Mouse (Mus musculus): Measurements from ENCODE around the gene Gid8. TPM values are rescaled to one million over a fixed set of nuclear protein-coding genes. Genes with fewer than 3 reads are reported as not detected.

Gene Gid8
- polyA plus RNA-seq, 1 experiment: 35.4 TPM

DNA sequence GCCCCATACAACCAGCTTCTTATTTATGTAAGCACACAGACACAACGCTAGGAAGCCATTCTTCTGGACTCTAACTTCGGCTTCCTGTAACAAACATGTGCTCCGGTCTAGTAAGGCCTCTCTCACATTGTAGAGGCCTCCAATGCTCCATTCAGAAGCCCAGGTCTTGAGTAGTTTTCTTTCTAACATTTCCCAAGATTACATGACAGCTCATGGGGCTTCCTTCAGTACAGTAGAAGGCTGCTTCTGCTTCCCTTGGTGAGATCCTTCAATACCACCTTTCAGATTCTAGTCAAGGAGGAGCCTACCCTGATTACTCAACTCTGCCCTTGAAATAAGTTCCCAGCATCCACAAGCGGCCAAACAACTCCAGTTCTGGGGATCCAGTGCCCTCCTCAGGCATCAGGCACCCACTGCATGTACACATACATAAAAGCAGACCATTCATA is 7.2 kb upstream of the Gid8 start:
- Histone ChIP-seq H3K4me1 (ENCODE audit: control insufficient read depth, insufficient read depth, low read length) (peaks cover 34% of the 10 kb centered on the region), H3K4me3 (ENCODE audit: insufficient read depth, low read depth, low read length) (peak overlapping the region; percentile 96)
- 17% methylated on average over 4 of the region's 4 CpGs for WGBS

DNA sequence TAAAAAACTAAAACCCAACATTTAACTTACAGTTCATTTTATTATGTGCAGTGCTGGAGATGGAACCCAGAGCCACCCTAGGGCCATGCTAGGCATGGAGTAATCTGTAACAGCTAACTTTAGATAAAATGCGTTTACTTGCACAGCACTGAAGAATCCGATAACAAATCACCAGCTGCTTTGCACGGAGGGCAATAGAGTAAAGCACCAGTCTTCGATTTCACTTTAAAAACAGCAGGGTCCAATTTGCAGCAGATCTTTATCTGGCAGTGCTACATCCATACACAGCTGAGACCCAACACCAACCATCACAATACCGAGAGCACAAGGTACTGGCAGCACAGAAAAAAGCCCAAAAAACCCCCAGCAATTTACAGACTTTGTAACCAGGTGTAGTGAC is 6.7 kb upstream of the Gid8 start:
- Histone ChIP-seq H3K27me3 (replicated peaks; ENCODE audit: control insufficient read depth, insufficient read depth, low read length) (no peaks in the 10 kb centered on the region), H3K27ac (ENCODE audit: insufficient read depth, low read depth, low read length) (no peak overlapping the region), H3K4me1 (ENCODE audit: control insufficient read depth, insufficient read depth, low read length) (peaks cover 32% of the 10 kb centered on the region), H3K36me3 (ENCODE audit: control insufficient read depth, insufficient read depth, low read length) (no peaks in the 10 kb centered on the region), H3K4me3 (ENCODE audit: insufficient read depth, low read depth, low read length) (no peak overlapping the region)
- TF ChIP-seq CTCF (conservative IDR thresholded peaks at IDR 0.05; ENCODE audit: insufficient read depth, insufficient read length, low read depth, low read length) (no peak), POLR2A (IDR thresholded peaks at IDR 0.05; ENCODE audit: low read depth, low read length) (no peak)
- DNase-seq: no peak
- WGBS: 71% methylated on average over 5 of the region's 5 CpGs

More for the DNA sequence above, 7.2 kb upstream of the Gid8 start:
- TF ChIP-seq POLR2A (IDR thresholded peaks at IDR 0.05; ENCODE audit: low read depth, low read length) (no peak), CTCF (conservative IDR thresholded peaks at IDR 0.05; ENCODE audit: insufficient read depth, insufficient read length, low read depth, low read length) (0 out of 2 replicates have a peak, but pooled peaks have one; percentile 25)
- no peak for DNase-seq
- Histone ChIP-seq H3K27ac (ENCODE audit: insufficient read depth, low read depth, low read length) (peak overlapping the region; percentile 96), H3K36me3 (ENCODE audit: control insufficient read depth, insufficient read depth, low read length) (no peaks in the 10 kb centered on the region), H3K27me3 (replicated peaks; ENCODE audit: control insufficient read depth, insufficient read depth, low read length) (no peaks in the 10 kb centered on the region)

DNA sequence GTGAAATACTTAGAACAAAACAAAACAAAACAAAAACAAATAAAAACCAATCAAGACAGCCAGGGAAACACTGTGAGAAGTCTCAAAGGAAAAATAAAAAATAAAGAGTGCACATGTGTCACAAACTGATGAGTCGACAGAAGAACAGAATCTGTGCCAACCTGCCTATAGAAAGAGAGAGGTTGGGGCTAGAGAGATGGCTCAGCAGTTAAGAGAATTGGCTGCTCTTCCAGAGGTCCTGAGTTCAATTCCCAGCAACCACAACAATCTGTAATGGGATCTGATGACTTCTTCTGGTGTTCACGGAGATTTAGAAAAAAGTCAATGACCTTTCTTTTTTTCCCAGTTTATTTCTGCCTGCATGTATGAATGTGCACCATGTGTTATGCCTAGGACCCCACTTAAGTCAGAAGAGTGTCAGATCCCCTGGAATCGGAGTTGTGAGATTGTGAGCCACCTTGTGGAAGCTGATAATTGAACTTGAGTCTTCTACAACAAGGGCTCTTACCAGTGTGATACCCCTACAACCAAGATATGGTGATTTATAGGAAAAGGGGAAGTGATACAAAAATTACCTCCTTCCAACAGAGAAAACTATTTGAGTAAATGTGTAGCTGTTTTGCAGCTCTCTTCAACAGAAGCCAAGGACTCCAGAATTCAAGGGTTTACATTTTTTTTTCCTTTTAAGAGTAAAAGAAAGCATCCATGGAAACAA is 6.1 kb upstream of the Gid8 start:
- Histone ChIP-seq H3K36me3 (ENCODE audit: control insufficient read depth, insufficient read depth, low read length) (no peaks in the 10 kb centered on the region), H3K4me1 (ENCODE audit: control insufficient read depth, insufficient read depth, low read length) (peaks cover 35% of the 10 kb centered on the region), H3K27ac (ENCODE audit: insufficient read depth, low read depth, low read length) (peak overlapping the region; percentile 89), H3K4me3 (ENCODE audit: insufficient read depth, low read depth, low read length) (no peak overlapping the region), H3K27me3 (replicated peaks; ENCODE audit: control insufficient read depth, insufficient read depth, low read length) (no peaks in the 10 kb centered on the region)
- 62% methylated on average over 3 of the region's 3 CpGs for WGBS
- DNase-seq: no peak
- TF ChIP-seq POLR2A (IDR thresholded peaks at IDR 0.05; ENCODE audit: low read depth, low read length) (no peak), CTCF (conservative IDR thresholded peaks at IDR 0.05; ENCODE audit: insufficient read depth, insufficient read length, low read depth, low read length) (no peak)

DNA sequence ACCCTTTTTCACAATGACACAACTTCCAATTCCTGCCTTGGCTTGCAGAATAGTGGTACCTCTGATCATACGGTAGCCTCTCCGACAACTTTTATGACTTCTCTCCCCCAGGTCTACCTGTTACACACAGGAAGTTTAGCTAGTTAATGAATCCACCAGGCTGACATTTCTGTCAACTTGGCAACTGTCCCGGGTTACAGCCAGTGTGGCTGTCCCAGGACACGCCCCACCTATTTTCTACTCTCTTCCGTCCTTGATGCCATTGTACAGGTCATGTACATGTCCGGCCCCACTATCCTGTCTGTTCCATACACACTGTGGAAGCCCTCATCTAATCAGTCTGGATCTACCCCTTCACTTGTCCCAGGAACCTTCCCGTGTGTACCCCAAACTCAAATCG is 5.3 kb upstream of the Gid8 start:
- no peak overlapping the region for H3K4me3 ChIP-seq (ENCODE audit: insufficient read depth, low read depth, low read length)
- peaks cover 31% of the 10 kb centered on the region for H3K4me1 ChIP-seq (ENCODE audit: control insufficient read depth, insufficient read depth, low read length)
- H3K36me3 ChIP-seq (ENCODE audit: control insufficient read depth, insufficient read depth, low read length): no peaks in the 10 kb centered on the region
- 8% methylated on average over 8 of the region's 8 CpGs for WGBS
- H3K27ac ChIP-seq (ENCODE audit: insufficient read depth, low read depth, low read length): peak overlapping the region; percentile 89
- DNase-seq: peak; percentile 95
- no peak for TF ChIP-seq POLR2A (IDR thresholded peaks at IDR 0.05; ENCODE audit: low read depth, low read length)
- TF ChIP-seq CTCF (conservative IDR thresholded peaks at IDR 0.05; ENCODE audit: insufficient read depth, insufficient read length, low read depth, low read length): no peak
- no peaks in the 10 kb centered on the region for H3K27me3 ChIP-seq (replicated peaks; ENCODE audit: control insufficient read depth, insufficient read depth, low read length)

DNA sequence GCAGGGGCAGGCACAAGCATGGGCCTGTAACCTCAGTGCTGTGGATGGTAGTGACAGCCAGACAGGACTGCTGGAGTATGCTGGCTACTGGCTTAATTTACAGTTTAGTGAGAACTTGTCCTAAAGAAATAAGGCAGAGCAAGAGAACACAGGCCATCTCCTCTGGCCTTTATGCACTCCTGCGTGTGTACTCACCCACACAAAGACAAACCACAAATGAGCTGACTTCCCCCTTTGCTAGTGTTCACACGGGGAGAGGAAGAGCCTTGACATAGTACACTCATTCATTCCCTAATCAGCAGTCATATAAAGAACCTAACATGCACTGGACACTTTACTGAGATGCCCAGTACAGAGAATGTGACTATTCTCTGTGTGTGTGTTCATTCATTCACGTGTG is 4.9 kb upstream of the Gid8 start:
- no peak for TF ChIP-seq CTCF (conservative IDR thresholded peaks at IDR 0.05; ENCODE audit: insufficient read depth, insufficient read length, low read depth, low read length)
- peaks cover 29% of the 10 kb centered on the region for H3K4me1 ChIP-seq (ENCODE audit: control insufficient read depth, insufficient read depth, low read length)
- peak overlapping the region; percentile 89 for H3K27ac ChIP-seq (ENCODE audit: insufficient read depth, low read depth, low read length)
- no peak overlapping the region for H3K4me3 ChIP-seq (ENCODE audit: insufficient read depth, low read depth, low read length)
- no peaks in the 10 kb centered on the region for H3K36me3 ChIP-seq (ENCODE audit: control insufficient read depth, insufficient read depth, low read length)
- no peaks in the 10 kb centered on the region for H3K27me3 ChIP-seq (replicated peaks; ENCODE audit: control insufficient read depth, insufficient read depth, low read length)
- no peak for DNase-seq
- WGBS: 56% methylated on average over 3 of the region's 3 CpGs

DNA sequence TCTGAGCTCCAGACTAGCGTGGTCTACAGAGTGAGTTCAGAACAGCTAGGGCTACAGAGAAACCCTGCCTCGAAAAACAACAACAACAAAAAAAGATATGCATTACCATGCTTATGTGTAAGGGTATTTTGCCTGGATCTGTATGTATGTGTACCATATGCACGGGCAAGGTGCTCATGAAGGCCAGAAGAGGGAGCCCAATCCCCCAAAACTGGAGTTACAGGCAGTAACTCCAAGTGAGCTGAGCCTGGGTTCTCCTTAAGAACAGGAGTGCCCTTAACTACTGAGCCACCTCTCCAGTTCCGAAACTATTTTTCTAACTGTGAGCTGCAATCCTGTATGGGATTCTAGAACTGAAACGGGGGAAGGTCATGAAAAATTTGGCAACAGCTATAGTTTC is 3.9 kb upstream of the Gid8 start:
- Histone ChIP-seq H3K27me3 (replicated peaks; ENCODE audit: control insufficient read depth, insufficient read depth, low read length) (no peaks in the 10 kb centered on the region), H3K36me3 (ENCODE audit: control insufficient read depth, insufficient read depth, low read length) (no peaks in the 10 kb centered on the region), H3K4me1 (ENCODE audit: control insufficient read depth, insufficient read depth, low read length) (peaks cover 27% of the 10 kb centered on the region), H3K27ac (ENCODE audit: insufficient read depth, low read depth, low read length) (no peak overlapping the region), H3K4me3 (ENCODE audit: insufficient read depth, low read depth, low read length) (no peak overlapping the region)
- TF ChIP-seq POLR2A (IDR thresholded peaks at IDR 0.05; ENCODE audit: low read depth, low read length): no peak
- TF ChIP-seq CTCF (conservative IDR thresholded peaks at IDR 0.05; ENCODE audit: insufficient read depth, insufficient read length, low read depth, low read length): no peak
- WGBS: 95% methylated on average over 5 of the region's 5 CpGs
- DNase-seq: no peak

DNA sequence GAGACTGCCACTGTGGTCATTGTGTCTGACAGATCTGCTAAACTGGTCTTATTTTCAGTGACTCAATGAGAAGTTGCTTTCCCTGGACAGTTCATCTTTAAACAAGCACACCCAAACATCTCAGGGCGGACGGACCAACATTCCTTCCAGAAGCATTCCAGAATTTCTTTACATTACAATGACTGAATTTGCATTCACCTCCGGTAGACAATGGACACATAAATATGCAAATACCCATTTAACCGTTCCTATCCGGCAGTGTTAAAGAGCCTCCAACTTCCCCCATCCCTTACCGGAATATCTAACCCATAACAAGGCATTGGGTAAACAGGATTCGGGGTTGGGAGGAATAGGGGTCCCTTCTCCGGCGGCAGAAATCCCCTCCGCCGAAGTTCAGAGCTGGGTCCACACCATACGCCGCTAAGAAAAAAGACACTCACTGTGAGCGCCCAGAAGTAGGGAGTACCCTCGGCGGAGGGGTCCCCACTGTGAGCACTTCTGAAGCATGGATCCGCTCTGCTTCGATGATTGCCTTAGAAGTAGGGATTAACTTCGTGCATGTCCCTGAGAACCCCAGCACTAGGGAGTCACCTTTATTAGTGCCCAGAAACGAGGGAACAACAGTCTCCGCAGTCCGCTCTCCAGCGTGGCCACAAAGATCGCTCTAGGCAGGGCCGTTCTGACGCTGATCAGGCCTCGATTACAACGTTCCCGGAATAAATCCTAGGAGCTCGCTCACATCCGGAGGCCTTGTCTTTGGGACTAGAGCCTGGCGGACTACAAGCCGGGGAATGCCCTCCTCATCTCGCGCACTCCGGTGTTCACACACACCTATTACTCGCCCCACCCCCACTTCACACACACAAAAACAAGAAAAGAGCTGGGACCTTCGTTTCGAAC is 644 bp upstream of the Gid8 start:
- peak overlapping the region; percentile 79 for H3K27ac ChIP-seq (ENCODE audit: insufficient read depth, low read depth, low read length)
- H3K36me3 ChIP-seq (ENCODE audit: control insufficient read depth, insufficient read depth, low read length): no peaks in the 10 kb centered on the region
- DNase-seq: no peak
- H3K27me3 ChIP-seq (replicated peaks; ENCODE audit: control insufficient read depth, insufficient read depth, low read length): no peaks in the 10 kb centered on the region
- peak overlapping the region; percentile 71 for H3K4me3 ChIP-seq (ENCODE audit: insufficient read depth, low read depth, low read length)
- H3K4me1 ChIP-seq (ENCODE audit: control insufficient read depth, insufficient read depth, low read length): peaks cover 21% of the 10 kb centered on the region
- TF ChIP-seq POLR2A (IDR thresholded peaks at IDR 0.05; ENCODE audit: low read depth, low read length): no peak
- no peak for TF ChIP-seq CTCF (conservative IDR thresholded peaks at IDR 0.05; ENCODE audit: insufficient read depth, insufficient read length, low read depth, low read length)
- WGBS: 1% methylated on average over 39 of the region's 39 CpGs

All from kidney, adult 2 months (tissue).